Mouse (Mus musculus) thymus, postnatal 0 days (tissue): ENCODE results near the gene Exd2. TPM values are rescaled to one million over a fixed set of nuclear protein-coding genes. Genes with fewer than 3 reads are reported as not detected.

Experiments
- DNase-seq: peaks from one replicate; pipeline ENCODE4 v3.0.0-alpha.2; 2015; ENCODE audit warnings: low spot score
- polyA plus RNA-seq: library from polyadenylated mRNA; unstranded; fragments of >200 nt; fragmentation: Nextera tagmentation; extraction: Ambion mirVana; gene quantifications from 2 replicates; pipeline ENCODE4 v1.2.1, GENCODE M21; 2015

Gene Exd2
- polyA plus RNA-seq, 1 experiment from 2014 or later, result 18.3 TPM

- DNase-seq, result no peak
Observed at GRCm38 (mm10) chr12:80495691-80496090, 32.8 kb downstream of the Exd2 start.

DNA sequence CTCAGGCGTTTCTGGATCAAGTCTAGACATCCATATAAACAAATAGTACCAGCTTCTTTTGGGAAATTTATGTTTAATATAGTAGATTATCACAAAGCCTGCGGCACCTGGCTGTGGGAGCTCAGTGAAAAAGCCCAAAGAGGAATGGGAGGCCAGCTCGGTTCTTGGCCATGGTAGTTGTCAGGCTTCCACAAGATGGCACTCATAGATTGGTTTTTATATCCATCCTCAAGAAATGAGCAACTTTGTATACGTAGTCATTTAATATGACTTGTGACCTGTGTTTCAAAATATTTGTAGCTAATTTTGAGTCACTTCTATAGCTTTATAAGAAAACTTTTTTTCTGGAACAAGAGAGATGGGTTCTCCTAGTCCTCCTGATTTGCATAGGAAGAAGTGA lies 35.5 kb downstream of the Exd2 start:
- DNase-seq, result no peak

- DNase-seq, result no peak
Observed at GRCm38 (mm10) chr12:80500506-80500905, 37.6 kb downstream of the Exd2 start.

DNA sequence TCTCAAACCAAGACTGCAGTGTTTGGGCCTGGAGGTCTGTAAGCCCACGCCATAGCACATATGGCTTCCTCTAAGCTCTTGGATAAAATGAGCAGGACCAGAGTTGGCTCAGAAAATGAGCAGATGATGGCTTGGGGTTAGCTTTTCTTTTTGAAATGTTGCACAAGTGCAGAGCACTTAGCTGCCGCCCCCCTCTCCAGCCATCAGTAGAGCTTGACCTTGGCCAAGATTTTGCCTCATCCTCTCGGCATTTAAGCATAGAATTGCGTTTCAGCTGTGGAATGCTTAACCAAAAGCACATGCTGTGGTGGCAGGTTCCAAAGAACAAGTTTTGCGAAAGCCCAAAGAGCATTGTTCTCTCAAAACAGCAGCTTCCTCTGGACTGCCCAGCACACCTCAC lies 41.8 kb downstream of the Exd2 start:
- DNase-seq, result no peak

DNA sequence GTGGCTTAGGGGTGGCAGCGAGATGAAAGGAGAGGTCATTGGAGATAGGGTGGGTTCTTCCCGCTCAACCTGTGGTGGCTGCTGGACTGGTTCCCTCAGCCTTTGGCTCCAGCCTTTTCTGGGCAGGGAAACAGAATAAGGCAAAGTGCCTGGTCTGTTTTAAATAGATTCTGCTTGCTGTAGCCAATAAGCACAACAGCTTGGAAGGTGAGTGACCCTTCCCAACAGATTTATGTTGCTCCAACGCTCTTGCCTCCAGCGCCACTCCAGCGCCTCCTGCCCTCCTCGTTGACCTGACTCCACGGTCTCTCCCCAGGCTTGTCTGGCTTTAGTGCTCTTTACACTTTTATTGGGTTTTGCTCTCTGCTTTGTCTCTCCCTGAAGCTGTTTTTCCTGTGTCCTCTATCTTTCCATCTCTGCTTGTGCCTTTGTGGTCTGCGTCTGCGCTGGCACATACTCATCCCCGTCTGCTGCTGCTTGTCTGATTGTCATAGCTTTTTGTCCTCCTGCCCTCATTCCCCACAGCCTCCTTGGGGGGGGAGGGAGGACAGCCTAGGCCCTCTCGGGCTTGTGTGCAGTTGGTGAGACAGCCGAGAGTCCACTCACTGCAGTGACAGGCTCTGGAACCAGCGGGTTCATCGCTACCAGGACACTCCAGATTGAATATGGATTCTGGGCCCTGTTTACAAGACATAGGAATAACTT lies 44.3 kb downstream of the Exd2 start:
- no peak for DNase-seq

GRCm38 (mm10) chr12:80517977-80518376 lies 55.1 kb downstream of the Exd2 start, which contains the start of gene Galnt16:
Gene Galnt16 (plus strand): TSS chr12:80518277.
- DNase-seq, result no peak

GRCm38 (mm10) chr12:80518393-80518756 lies 55.5 kb downstream of the Exd2 start:
- DNase-seq, result no peak

GRCm38 (mm10) chr12:80518757-80519620 lies 56.1 kb downstream of the Exd2 start:
- DNase-seq, result no peak

DNA sequence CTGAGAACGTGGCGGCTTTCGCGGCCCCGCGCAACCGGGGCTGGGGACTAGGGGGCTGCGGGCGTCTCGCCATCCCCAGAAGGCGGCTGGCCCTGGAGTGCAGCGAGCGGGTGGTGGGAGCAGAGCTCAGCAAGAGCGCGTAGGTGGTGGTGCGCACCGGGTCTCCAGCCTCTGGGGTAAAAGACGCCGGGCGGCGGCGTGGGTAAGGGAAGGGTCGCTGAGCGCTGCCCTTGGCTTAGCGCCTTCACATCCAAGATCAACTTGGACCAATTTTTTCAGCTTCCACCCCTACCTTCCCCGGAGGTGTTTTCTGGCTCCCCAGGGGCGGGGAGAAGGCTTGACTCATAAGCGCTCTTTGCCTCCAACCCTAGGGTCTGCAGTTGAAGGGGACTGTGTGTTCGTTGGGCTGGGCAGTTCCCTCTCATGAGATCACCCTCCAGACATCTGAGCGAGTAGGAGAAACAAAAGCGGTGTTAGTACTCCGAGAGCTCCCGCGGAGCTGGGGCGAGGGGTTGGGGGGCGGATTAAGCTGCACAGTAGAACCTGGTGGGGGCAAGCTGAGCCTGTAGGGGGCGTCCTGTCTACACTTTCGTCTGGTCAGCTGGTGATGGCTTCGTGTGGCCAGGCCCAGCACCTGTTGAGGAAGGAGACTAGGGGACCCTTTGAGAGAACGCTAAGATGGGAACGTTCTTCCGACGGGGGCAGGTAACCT lies 56.9 kb downstream of the Exd2 start:
- no peak for DNase-seq

DNA sequence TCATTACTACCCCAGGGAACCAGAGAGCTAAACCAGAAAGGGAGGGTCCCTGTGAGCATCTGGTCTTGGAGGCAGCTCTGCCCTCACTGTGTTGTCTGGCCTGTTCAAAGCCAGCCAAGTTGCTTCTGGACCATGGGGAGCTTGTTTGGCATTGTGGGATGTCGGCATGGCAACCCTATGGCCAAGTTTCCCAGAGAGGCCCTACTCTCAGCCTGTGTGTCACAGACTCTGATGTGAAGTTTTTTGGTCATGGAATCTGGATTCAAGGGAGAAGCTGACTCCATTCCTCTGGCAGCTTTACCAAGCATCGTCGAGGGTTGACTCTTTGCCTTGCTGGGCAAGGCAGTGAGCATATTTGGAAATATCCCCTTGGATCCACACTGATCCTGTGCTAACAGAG lies 59.1 kb downstream of the Exd2 start:
- DNase-seq, result no peak

- no peak for DNase-seq
Observed at GRCm38 (mm10) chr12:80524276-80524921, 61.5 kb downstream of the Exd2 start.

DNA sequence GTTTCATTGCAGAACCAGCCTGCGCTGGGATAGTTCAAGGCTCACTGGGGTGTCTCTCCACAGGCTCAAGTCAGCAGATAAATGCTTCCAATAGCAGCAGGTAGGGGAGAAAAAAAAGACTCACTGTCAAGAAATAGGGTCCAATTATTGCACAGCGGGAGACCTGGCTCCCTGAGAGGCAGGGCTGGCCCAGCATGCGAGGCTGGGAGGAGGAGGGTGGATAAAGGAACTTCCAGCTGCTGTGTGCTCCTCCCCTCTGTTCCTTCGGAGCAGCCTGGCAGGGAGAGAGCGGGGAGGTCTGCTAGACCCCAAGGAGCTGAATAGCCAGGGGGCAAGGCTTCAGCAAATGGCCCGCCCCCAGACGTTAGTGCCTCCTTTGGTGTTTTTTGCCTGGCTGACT lies 62.6 kb downstream of the Exd2 start:
- no peak for DNase-seq

DNA sequence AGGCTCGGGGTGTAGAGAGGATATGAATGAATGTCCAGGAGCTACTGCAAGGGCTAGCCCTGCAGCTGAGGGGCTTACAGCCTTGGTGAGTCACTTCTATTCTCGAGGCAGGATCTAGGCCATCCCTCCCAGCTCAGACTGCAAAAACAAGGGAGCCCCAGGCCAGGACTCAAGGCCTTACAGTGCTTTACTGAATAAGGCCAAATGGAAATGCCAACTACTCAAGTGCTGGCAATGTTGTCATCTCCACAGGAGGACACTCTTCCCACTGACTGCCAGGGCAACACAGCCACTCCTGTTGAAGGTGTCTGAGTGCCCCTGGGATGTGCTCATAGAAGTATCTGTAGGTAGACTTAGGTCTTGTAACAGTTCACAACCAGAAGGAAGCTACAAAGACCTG lies 63.6 kb downstream of the Exd2 start:
- no peak for DNase-seq

- no peak for DNase-seq
Observed at GRCm38 (mm10) chr12:80527727-80528389, 65.0 kb downstream of the Exd2 start.

- no peak for DNase-seq
Observed at GRCm38 (mm10) chr12:80530052-80530451, 67.2 kb downstream of the Exd2 start.

- DNase-seq, result no peak
Observed at GRCm38 (mm10) chr12:80530630-80531029, 67.7 kb downstream of the Exd2 start.

DNA sequence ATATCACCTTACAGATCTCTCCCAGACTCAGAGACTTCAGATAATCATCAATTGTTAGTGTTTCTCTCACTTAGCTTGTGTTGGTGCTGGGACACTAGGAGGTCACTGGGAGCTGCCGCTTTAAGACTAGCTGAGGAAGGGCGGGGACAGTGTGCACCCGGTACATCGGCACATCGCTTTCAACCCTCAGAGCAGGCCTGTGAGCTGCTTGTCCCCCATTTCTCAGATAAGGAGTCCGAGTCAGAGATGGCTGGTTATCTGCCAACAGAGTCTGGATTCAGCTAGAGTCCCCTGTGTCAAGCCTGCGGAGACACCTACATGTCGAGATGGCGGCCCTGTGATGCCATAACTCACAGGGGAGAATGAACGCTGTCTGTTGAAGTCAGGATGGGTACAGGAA lies 68.7 kb downstream of the Exd2 start:
- no peak for DNase-seq

DNA sequence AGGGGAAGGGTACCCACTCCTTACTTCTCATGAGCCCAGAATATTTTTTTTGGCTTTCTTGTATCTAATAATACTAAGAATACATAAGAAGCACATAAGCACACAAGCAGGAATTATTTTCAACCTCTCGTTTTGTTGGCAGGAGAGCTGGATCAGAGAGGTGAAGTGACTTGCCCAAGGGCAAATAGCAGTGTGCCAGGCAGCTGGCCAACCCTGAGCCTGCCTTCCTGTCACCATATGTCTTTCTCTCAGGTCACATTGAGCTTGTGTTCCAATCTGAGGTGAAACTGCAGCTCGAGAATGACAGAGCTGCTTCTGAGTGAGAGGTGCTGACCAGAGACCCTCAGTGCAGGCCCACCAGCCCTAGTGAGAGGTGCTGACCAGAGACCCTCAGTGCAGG lies 71.0 kb downstream of the Exd2 start:
- DNase-seq, result no peak

DNA sequence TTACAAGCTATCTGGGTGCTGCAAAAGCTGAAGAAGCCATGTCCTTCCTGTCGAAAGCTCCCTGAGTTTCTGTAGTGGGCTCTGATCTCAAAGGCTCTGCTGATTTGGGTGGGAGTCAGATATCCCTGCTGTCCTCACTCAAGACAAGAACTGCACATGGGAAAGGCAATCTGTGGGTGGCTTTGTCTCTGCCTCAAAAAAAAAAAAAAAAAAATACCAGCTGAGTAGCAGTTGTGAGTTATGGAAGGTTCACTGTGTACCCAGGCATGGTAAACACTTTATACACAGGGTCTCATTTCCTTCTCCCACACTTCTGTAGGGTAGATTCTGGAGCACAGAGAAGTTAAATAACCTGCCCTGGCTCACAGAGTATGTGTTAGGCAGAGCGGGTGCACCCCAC lies 74.4 kb downstream of the Exd2 start:
- DNase-seq, result no peak

- no peak for DNase-seq
Observed at GRCm38 (mm10) chr12:80538311-80538710, 75.4 kb downstream of the Exd2 start.

DNA sequence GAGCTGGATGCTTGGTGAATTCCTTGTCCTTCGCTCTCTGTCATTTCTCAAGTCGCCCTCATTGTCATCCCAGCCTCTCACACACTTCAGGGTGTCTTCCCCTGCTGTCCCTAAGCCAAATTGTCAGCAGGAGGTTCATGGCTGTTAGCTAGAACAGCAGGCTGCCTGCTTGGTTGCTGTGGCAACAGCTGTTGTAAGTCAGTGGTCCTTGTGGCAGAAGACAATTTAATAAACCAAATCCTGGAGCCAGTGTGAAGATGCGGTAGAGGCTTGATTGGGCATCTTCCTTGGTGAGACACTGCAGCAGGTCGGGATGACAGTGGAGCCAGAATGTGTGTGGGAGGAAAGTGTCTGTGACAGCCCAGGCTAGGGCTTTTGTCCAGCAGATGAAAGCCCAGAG lies 82.4 kb downstream of the Exd2 start:
- no peak for DNase-seq
